Mouse (Mus musculus): ENCODE measurements at regions not wholly inside any gene's neighbourhood (a gene's known extent, or its start where the extent isn't known, plus 50 kb on each side); places are given as distances from the start of the nearest gene placed in this dataset.

DNA sequence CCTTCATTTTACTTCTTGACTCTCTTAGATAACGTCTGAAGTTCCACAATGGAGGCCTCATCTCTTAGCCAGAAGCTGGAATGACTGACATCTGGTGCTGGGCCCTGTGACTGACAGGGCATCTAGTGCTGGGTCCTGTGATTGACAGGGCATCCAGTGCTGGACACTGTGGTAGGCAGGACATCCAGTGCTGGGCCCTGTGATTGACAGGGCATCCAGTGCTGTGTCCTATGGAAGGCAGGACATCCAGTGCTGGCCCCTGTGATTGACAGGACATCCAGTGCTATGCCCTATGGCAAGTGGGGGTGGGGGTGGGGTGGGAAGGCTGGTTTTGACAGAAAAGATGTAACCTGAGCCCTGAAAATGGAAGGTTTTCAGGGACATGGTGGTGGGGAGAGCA, 52.1 kb upstream of the Lmo2 start:
- TF ChIP-seq ZC3H11A (IDR thresholded peaks at IDR 0.05; ENCODE audit: borderline replicate concordance, low read depth, low read length) (no peak), HCFC1 (IDR thresholded peaks at IDR 0.05; ENCODE audit: borderline replicate concordance, insufficient read depth, low read length) (no peak), MAFK (IDR thresholded peaks at IDR 0.05; ENCODE audit: insufficient read depth, low read depth, low read length) (no peak), ZNF384 (IDR thresholded peaks at IDR 0.05; ENCODE audit: low read depth, low read length) (no peak), CHD2 (IDR thresholded peaks at IDR 0.05; ENCODE audit: low read depth, low read length) (no peak)

All from ES-E14 (cell line).